Mouse (Mus musculus) skeletal muscle tissue, adult 2 months (tissue): Measurements from ENCODE around the gene Vmn1r68.
A peak's percentile ranks its signal among the peaks of the same experiment; 100 is the strongest.

Experiments used
- DNase-seq: peaks from one replicate; pipeline ENCODE4 v3.0.0-alpha.2; 2012; ENCODE audit warnings: low read depth, low spot score

Vmn1r68 gene

GRCm38 (mm10) chr7:10558385-10558784 is at the start of gene Vmn1r68:
Gene Vmn1r68 (minus strand): TSS chr7:10558485.
- no peak for DNase-seq

GRCm38 (mm10) chr7:10495578-10495977 is 62.7 kb downstream of the Vmn1r68 start:
- no peak for DNase-seq

- peak; percentile 18 for DNase-seq
These were observed 63.3 kb downstream of the Vmn1r68 start, which contains the start of gene Zik1 for GRCm38 (mm10) chr7:10494786-10495521. Gene Zik1 (minus strand): TSS chr7:10495394.

GRCm38 (mm10) chr7:10480588-10481233 is 77.6 kb downstream of the Vmn1r68 start:
- DNase-seq: no peak

- DNase-seq: no peak
These were observed 78.5 kb downstream of the Vmn1r68 start for GRCm38 (mm10) chr7:10479813-10480212.

GRCm38 (mm10) chr7:10458166-10458565 is 100.1 kb downstream of the Vmn1r68 start:
- DNase-seq: no peak
